Mouse (Mus musculus): ENCODE data around the gene Hs2st1.

DNA sequence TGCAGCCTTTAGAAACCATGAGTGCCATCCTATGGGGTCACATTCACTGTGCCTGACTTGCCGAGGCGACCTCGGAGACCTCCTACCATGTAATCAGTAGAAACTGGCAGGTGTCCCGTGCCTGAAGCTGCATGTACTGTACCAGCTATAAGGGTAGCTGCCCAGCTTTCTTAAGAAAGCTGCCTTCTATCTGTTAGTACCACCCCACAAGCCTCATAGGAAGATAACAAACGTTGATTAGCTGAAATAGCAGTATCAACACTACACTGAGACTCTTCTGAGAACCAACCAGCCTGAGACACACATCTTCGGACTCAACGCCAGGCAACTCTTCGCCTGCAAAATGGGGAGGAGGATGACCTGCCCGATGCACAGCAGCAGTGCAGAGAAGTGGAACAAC, 122.1 kb downstream of the Hs2st1 start:
- TF ChIP-seq CTCF (IDR thresholded peaks at IDR 0.05; ENCODE audit: extremely low read depth, insufficient read depth, low read length) (no peak), POLR2A (IDR thresholded peaks at IDR 0.05; ENCODE audit: extremely low read depth, insufficient read depth, low read length) (no peak)
